Mouse (Mus musculus): ENCODE measurements around the gene Scin.

Gene Scin

DNA sequence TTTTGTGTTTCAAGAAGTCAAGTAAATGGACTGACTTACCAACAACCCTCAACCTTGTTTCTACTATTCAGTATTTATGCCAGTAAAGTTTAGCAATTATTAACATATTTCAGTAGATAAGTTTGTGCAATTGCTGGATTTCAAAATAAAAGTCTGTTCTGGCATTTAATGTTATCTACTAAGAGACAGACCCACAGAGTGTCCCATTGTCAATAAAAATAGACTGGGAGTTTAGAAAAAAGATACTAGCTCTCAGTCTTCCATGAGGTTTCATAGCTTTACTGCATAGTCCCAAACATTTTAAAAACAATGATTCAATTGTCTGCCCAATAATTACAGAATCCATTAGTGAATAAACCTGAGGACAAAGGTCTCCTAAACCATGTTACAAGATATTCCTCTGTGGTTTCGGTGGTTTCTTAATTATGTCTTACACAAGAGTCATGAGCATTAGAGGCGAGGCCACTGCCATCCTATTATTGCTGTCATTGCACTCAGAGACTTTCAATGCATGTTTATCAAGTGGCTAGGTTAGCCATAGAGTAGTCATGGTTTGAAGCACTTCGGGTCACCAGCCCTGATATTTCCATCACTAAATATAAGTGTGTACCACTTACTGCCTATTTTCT is 110.9 kb downstream of the Scin start:
- DNase-seq, result no peak

GRCm38 (mm10) chr12:40022344-40022743 is 111.7 kb downstream of the Scin start:
- DNase-seq, result no peak

GRCm38 (mm10) chr12:40017955-40018505 is 116.0 kb downstream of the Scin start:
- no peak for DNase-seq

DNA sequence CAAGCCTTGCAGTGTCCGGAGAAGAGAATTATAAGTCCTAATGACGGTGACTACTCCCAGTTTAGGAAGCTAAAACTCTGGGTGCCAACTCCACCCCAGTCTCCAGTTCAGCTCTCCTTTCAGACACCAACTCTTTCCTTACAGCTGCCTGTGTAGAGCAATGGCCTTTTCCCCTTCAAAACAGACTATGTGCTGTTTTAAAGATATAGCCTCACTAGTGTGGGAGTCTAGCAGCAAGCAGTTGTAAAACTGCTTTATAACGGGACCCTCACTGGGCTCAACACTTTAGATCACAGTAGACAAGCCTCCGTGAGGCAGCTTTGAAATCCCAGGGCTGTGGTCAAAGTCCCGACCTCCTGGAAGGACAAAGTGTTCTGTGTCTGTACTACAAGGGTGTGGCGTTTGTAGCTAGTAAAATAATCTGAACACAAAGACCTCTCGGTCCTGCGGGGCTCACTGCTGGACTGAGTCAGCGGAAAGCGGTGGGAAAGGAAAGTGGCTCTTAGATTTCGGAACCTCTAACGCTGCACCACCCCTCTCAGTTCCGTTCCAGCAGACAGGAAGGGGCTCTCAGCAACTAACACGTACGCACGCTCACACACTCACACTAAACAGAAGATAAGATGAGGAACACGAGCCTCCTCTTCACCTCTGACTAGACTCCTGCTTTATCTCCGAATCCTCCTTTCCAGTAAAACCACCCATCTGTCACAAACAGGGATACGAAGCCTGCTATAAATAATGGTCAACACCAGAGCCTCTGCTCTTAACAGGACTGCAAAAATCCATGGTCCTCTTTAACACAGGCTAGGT is 117.2 kb downstream of the Scin start:
- DNase-seq, result peak; percentile 21

DNA sequence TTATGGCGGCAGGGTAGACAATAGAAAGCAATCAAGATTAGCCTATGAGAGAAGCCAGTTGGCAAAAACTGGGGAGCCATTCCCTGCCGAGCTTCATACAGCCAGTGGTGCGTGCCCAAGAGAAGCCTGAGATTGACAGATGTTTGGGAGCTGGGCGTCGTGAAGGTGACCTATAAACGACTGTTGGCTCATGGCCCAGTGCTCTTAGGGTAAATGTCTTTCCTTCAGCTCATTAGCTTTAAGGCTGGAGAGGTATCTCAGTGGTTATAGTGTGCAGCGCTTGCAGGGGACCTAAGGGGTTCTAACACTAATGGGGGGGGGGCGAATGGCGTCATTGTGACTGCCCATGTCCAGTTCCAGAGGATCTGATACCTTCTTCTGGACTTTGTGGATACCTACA is 118.0 kb downstream of the Scin start:
- DNase-seq, result no peak

DNA sequence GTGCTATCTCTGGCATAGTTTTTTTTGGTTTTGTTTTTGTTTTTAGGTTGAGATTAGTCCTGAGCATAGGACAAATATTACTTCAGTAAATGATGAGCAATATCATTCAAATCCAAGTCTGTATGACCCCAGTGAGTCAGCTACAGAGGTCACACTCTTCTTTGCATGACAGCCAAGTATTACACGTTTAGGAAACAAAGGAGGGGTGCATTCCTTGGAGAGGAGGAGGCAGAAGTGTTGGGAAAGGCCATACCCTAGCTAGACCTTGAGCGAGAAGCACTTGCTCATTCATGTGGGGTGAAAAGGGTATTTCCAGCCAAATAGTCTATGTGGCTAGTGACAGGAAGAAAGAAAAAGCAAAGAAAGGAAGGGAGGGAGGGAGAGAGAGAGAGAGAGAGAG is 124.2 kb downstream of the Scin start:
- no peak for DNase-seq

All from retina, postnatal 1 day (tissue).